Mouse (Mus musculus) neural tube, embryonic 13.5 days (tissue): Measurements from ENCODE around the gene Adamts16. TPM values are rescaled to one million over a fixed set of nuclear protein-coding genes. Genes with fewer than 3 reads are reported as not detected.

Source experiments
- ATAC-seq: fragments of 200-750 bp; cut with Nextera tagmentation; 2 replicates; pipeline ENCODE4 v1.8.0; 2017; ENCODE audit warnings: low read depth, mild to moderate bottlenecking, moderate TSS enrichment, moderate library complexity
- H3K27ac ChIP-seq: fragments of 300-500 bp; sonication (generic); replicated peaks from 2 replicates; pipeline ENCODE4 v1.5.1; 2015; ENCODE audit warnings: moderate library complexity, mild to moderate bottlenecking, inconsistent platforms
- H3K27me3 ChIP-seq: fragments of 300-500 bp; sonication (generic); 2 replicates; pipeline ENCODE4 v1.6.1; 2015; ENCODE audit warnings: mild to moderate bottlenecking, inconsistent platforms
- H3K36me3 ChIP-seq: fragments of 300-500 bp; sonication (generic); 2 replicates; pipeline ENCODE4 v1.6.1; 2015; ENCODE audit warnings: mild to moderate bottlenecking, inconsistent platforms
- H3K4me1 ChIP-seq: fragments of 300-500 bp; sonication (generic); replicated peaks from 2 replicates; pipeline ENCODE4 v1.6.1; 2015; ENCODE audit warnings: inconsistent platforms
- H3K4me2 ChIP-seq: fragments of 300-500 bp; sonication (generic); 2 replicates; pipeline ENCODE4 v1.6.1; 2015; ENCODE audit warnings: inconsistent platforms, mild to moderate bottlenecking, moderate library complexity
- H3K4me3 ChIP-seq: fragments of 300-500 bp; sonication (generic); 2 replicates; pipeline ENCODE4 v1.5.1; 2015; ENCODE audit warnings: mild to moderate bottlenecking, inconsistent platforms
- H3K9ac ChIP-seq: fragments of 300-500 bp; sonication (generic); 2 replicates; pipeline ENCODE4 v1.6.1; 2015; ENCODE audit warnings: moderate library complexity, mild to moderate bottlenecking, inconsistent platforms
- H3K9me3 ChIP-seq: fragments of 300-500 bp; sonication (generic); 2 replicates; pipeline ENCODE4 v1.6.1; 2016; ENCODE audit warnings: inconsistent platforms
- WGBS: fragments of 180-500 bp; shearing (Covaris S2); methylation state at CpG from one replicate; pipeline ENCODE4 v1.1.7; 2015; 5-methylcytosine and 5-hydroxymethylcytosine counted together
- polyA plus RNA-seq: library from polyadenylated mRNA; unstranded; fragments of >200 nt; fragmentation: Nextera tagmentation; extraction: Ambion mirVana; gene quantifications from 2 replicates; pipeline ENCODE4 v1.2.1, GENCODE M21; 2015

Adamts16 gene
- polyA plus RNA-seq, 1 experiment from 2014 or later = 5.0 TPM

DNA sequence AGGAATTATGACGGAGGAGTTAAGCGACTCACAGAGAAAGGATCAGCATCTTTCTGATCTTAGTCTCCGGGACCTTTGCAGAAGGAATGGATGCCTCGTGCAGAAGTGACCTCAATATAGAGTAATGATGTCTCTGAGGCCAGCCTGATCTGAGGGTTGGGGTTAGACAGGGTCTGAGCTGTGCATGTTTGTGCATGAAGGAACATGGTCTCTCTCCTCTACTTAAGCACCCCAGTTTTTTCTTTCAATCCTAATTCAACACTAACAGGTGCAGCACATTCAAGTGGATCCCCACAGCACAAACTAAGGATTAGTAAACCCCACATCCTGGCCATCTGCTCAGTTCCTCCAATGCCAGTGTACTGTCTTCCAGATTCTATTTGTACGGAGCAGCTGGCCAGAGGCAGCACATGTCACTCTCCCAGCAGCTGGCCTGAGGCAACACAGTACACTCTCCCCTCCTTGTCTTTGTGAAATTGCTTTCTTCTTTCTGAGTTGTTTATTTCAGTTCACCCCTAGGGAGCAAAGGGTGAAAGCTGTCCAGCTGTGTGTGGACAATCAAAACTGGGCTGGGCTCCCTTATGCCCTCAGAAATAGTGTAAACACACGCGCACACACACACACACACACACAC is 156.5 kb downstream of the Adamts16 start:
- WGBS = 67% methylated on average over 7 of the region's 7 CpGs
- Histone ChIP-seq H3K4me2 (no peak overlapping the region), H3K4me1 (no peaks in the 10 kb centered on the region), H3K9ac (no peak overlapping the region), H3K27me3 (no peaks in the 10 kb centered on the region), H3K4me3 (no peak overlapping the region), H3K9me3 (no peaks in the 10 kb centered on the region), H3K27ac (no peak overlapping the region), H3K36me3 (no peaks in the 10 kb centered on the region)
- ATAC-seq = no peak

DNA sequence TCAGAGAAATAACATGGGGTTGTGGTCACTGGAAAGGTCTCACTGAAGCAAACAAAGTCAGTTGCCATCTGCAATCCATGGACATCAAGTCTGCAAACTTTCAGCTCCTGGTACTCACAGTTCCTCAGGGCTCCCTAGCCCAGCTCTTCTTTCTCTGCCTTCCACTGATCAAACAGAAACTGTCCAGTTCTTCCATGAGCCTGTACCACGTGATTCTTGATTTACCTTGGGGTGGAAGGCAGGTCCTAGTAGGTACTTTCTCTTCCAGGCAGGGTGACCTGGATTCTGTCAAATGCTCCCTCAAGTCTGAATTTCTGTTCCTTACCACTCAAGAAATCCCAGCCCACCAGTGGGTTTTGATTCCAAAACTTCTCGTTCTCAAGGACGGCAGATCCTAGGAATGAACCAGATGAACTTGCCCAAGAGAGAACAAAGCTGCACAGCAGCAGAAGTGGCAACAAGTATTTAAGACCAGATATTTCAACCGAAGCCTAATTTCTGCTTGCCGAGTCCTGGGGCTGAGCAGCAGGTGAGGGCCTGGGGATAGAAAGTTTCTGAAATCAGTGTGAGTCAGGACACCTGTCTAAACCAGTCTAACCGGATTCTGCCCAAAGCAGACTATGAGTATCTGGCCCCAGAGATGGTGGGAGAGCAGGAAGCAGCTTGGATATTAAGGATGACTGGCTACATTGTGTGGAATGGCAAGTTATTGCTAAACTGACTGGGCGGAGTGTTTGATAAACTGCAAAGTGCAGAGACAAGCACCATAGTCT is 160.0 kb downstream of the Adamts16 start:
- H3K36me3 ChIP-seq = no peaks in the 10 kb centered on the region
- H3K9me3 ChIP-seq = no peaks in the 10 kb centered on the region
- no peak overlapping the region for H3K27ac ChIP-seq
- H3K4me1 ChIP-seq = no peaks in the 10 kb centered on the region
- no peak overlapping the region for H3K4me3 ChIP-seq
- H3K4me2 ChIP-seq = no peak overlapping the region
- H3K27me3 ChIP-seq = no peaks in the 10 kb centered on the region
- ATAC-seq = no peak
- 83% methylated on average over 7 of the region's 7 CpGs for WGBS
- H3K9ac ChIP-seq = no peak overlapping the region

DNA sequence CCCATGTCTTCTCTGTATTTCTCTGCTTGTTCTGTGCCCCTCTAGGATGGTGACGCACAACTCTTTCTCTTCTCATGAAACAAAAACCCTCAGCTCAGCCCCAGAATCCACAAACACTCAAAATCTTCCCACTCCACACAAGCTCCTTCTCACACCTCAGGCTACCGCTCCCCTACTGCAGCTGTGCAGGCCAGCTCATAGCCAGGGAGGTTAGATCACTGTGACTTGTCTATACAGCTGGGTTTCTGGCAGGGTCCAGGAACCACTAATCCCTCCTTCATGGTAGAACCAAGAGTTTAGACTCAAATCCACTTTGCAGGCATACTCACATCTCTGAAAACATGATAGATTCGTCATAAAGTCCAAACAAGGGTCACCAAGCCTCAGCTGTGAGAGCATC is 161.3 kb downstream of the Adamts16 start:
- H3K4me1 ChIP-seq = no peaks in the 10 kb centered on the region
- 86% methylated on average over 3 of the region's 3 CpGs for WGBS
- no peak overlapping the region for H3K27ac ChIP-seq
- H3K4me2 ChIP-seq = no peak overlapping the region
- H3K9ac ChIP-seq = no peak overlapping the region
- no peaks in the 10 kb centered on the region for H3K27me3 ChIP-seq
- no peak for ATAC-seq
- H3K4me3 ChIP-seq = no peak overlapping the region
- no peaks in the 10 kb centered on the region for H3K36me3 ChIP-seq
- no peaks in the 10 kb centered on the region for H3K9me3 ChIP-seq

Other genes starting within 250 kb of the Adamts16 start
- gene Ice1, start 204.2 kb downstream of the Adamts16 start, polyA plus RNA-seq = 24.5 and 24.9 TPM in 2 replicates